Mouse (Mus musculus): ENCODE data around the gene Sec14l1.
A peak's percentile ranks its signal among the peaks of the same experiment; 100 is the strongest.

Gene Sec14l1

DNA sequence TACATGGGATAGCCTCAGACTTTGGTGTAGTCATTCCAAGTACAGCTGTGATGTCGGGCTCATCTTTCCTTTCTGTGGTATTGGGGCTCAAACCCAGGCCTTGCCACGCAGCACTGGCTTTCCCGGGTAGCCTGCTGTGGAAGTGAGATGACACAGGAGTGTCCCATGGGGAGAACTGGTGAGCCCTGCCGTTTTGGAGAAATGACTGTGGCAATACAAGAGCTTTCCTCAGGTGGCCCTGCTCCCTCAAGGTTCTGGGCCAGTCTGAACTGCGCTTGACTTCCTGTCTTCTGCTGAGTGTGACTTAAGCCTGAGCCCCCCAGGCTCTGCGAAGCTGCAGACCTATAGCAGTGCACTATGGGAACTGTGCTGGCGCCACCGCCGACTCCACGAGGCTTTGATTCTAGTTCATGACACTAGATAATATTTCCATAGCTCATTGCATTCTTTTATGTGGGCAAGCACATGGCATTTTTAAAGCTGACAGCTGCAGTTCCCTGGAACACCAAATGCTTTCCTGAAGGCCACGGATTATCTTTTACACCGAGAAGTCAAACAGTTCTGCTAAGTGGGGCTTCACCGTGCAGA is 12.4 kb downstream of the Sec14l1 start:
- DNase-seq (ENCODE audit: extremely low spot score, low spot score) = no peak

GRCm38 (mm10) chr11:117127931-117128548 is 13.1 kb downstream of the Sec14l1 start:
- DNase-seq (ENCODE audit: extremely low spot score, low spot score) = peak; percentile 15

DNA sequence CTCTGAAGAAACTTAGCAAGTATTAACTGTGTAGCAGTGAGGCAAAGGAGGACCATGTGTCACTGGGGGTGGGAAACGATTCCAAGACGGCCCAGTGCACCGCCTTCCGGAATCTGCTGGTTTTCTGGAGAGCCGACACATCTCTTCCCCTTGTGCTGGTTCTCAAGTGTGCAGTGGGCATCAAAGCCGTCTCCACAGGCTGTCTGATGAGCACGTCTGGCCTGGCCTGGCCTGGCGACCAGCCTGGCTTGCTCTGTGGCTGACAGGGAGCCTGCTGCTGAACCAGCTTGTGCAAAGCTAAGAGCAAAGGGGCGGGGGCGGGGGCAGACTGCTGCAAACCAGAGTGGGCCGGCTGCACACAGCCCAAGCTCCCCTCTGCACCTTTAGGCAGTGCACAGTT is 14.5 kb downstream of the Sec14l1 start:
- no peak for DNase-seq (ENCODE audit: extremely low spot score, low spot score)

- no peak for DNase-seq (ENCODE audit: extremely low spot score, low spot score)
Measured at GRCm38 (mm10) chr11:117130068-117130467, 15.1 kb downstream of the Sec14l1 start.

DNA sequence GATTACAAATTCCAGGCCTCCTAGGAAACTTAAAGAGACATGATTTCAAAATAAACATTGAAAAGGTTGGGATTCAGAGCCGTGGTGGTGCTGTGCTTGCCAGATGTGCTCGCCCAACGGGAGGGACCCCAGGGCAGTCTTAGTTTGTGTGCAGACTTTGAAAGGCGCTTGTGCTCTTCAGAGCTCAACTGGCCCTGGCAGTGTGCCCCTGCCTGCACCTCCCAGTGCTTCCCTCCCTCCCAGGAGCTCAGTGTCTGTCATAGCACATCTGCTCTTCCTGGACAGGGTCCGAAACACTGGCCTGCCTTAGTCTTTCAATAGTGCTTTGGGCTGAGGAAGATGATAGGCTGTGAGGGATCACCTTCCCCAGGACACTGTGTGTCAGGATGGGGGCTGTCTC is 15.9 kb downstream of the Sec14l1 start:
- DNase-seq (ENCODE audit: extremely low spot score, low spot score) = no peak

DNA sequence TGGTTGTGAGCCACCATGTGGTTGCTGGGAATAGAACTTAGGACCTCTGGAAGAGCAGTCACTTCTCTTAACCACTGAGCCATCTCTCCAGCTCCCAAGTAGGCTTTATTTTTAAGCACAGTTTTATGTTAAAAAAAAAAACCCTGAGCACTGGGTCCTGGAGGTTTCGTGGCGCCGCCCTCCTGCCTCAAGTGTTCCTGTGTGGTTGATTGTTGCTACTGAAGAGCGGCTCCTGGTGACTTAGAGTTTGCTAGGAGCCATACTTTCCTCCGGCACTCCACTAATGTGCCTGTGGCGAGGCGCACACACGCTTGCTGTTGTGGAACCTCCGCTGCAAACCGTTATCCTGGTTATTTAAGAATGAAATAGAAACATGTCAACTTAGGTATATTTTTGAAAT is 16.5 kb downstream of the Sec14l1 start:
- DNase-seq (ENCODE audit: extremely low spot score, low spot score) = no peak

DNA sequence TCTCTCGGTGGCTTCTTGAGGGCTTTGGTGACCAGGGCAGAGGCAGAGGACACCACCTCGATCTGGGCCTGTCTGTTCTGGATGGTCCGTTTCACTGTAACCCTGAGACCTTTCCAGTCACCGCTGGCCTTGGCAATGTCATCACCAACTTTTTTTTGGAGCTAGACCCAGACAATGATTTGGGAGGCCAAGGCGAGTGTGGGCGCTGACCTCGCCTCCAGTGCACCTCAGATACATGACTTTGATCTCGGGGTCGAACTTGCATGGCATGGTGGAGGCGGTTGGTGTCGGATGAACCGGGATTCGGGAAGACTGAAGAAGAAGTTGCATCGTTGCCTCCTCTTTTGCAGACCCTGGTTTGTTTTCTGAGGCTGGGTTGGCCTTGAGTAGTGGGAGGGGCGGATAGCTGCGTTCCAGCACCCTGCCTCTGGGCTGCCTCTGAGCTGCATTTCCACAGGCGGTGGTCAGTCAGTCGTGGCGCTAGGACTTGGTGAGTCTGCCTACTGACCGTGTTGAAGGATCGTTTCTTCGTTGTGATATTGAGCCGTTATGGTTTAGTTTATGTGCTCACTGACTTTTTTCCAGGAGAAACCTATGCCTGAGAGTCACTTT is 19.9 kb downstream of the Sec14l1 start:
- no peak for DNase-seq (ENCODE audit: extremely low spot score, low spot score)

DNA sequence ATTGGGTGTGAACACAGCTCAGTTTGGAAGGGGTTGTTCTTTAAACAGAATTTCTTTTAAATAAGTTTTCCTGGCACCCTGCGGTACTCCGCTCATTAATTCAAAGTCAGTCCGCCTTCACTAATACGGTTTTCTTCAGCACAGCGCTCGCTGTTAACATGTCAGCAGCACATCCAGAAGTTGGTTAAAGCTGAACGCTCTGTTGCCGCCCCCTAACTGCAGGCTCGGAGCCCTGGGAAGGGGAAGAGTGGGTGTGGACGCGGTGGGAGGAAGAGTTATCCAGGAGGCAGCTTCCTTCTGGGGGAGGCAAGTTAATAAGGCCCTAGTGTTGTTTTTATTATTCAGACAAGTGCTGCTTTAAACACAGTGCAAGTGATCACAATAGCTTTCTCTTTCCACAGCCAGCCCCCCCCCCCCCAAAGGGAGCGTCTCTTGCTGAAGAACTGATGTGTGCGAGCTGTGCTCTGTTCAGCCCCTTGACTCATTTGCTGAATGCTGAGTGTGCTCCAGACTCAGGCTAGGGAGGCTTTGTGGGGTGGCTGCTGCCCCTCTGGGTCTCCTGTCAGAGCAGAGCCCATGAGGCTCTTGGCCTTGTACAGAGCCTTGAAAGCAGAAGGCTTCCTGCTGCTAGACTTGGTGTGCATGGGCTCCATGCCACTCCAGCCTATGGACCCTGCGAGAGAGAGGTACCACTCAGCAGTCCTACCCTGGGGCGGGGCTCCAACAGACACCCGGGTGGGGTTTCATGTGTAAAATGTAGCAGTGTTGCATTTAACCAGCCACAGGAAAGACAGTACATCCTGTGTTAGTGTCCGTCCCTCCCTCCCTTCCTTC is 20.7 kb downstream of the Sec14l1 start:
- DNase-seq (ENCODE audit: extremely low spot score, low spot score) = no peak

GRCm38 (mm10) chr11:117136880-117137279 is 21.9 kb downstream of the Sec14l1 start:
- no peak for DNase-seq (ENCODE audit: extremely low spot score, low spot score)

- no peak for DNase-seq (ENCODE audit: extremely low spot score, low spot score)
Measured at GRCm38 (mm10) chr11:117138213-117138761, 23.3 kb downstream of the Sec14l1 start.

GRCm38 (mm10) chr11:117138795-117139463 is 24.0 kb downstream of the Sec14l1 start:
- no peak for DNase-seq (ENCODE audit: extremely low spot score, low spot score)

DNA sequence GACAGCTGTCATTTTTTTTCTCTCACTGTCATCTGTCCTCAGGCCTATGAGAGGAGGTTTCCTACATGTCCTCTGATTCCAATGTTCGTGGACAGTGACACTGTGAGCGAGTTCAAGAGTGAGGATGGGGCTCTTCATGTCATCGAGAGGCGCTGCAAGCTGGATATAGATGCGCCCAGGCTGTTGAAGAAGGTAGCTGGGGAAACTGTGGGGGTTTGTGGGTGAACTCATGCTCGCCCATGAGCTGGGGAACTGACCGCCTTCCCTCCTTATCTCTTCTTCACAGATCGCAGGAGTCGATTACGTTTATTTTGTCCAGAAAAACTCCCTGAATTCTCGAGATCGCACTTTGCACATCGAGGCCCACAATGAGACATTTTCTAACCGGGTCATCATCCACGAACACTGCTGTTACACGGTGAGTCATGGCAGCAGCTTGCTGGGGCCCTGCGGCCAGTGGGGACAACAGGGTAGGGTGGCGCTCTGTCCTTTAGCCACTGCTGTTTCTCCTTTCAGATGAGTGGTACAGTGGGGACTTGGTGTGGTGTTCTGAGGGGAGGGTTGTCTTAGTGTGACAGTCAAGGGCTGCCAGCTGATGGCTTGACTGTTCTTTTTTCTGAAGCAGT is 26.5 kb downstream of the Sec14l1 start:
- no peak for DNase-seq (ENCODE audit: extremely low spot score, low spot score)

- no peak for DNase-seq (ENCODE audit: extremely low spot score, low spot score)
Measured at GRCm38 (mm10) chr11:117142507-117142906, 27.5 kb downstream of the Sec14l1 start.

GRCm38 (mm10) chr11:117145451-117146117 is 30.6 kb downstream of the Sec14l1 start:
- DNase-seq (ENCODE audit: extremely low spot score, low spot score) = no peak

GRCm38 (mm10) chr11:117146118-117146506 is 31.1 kb downstream of the Sec14l1 start:
- no peak for DNase-seq (ENCODE audit: extremely low spot score, low spot score)

DNA sequence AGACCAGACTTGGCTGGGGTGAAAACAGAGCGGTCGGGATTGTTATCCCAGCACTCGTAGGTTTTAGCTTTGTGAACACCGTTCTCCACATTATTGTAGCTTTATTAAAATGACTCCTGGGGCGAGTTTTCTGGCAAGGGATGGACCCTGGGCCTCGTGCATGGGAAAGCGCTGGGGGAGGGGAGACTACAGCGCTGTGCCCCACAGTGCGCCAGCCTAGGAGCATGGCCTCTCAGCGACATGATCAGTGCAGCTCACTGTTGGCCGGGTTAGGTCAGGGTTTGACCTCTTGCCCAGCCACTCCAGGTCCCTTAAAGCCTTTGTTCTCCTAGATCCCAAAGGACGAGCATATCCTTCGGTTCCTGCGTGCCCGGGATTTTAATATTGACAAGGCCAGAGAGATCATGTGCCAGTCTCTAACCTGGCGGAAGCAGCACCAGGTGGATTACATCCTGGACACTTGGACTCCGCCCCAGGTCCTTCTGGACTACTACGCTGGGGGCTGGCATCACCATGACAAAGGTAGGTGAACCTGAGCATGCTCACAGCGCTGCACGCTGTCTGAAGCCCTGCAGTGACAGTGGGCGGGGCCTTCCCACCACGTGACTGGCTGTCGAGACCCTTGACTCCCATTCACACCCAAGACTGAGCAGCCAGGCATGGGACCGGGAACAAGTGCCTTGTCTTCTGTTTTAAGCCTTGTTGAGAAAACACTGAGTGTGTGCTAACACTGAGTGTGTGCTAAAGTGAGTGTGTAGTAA is 32.0 kb downstream of the Sec14l1 start:
- DNase-seq (ENCODE audit: extremely low spot score, low spot score) = no peak

- no peak for DNase-seq (ENCODE audit: extremely low spot score, low spot score)
Measured at GRCm38 (mm10) chr11:117148893-117149685, 34.1 kb downstream of the Sec14l1 start.

GRCm38 (mm10) chr11:117150467-117150966 is 35.5 kb downstream of the Sec14l1 start:
- DNase-seq (ENCODE audit: extremely low spot score, low spot score) = no peak

Data from neural tube, embryonic 10.5 days (tissue).